Mouse (Mus musculus): ENCODE measurements around the gene Cirbp.
"Not testable (repeated sequence)": the region's sequence is repeated elsewhere in the genome, so short reads cannot be mapped to it uniquely, and the experiment has no call there.

The Cirbp gene

DNA sequence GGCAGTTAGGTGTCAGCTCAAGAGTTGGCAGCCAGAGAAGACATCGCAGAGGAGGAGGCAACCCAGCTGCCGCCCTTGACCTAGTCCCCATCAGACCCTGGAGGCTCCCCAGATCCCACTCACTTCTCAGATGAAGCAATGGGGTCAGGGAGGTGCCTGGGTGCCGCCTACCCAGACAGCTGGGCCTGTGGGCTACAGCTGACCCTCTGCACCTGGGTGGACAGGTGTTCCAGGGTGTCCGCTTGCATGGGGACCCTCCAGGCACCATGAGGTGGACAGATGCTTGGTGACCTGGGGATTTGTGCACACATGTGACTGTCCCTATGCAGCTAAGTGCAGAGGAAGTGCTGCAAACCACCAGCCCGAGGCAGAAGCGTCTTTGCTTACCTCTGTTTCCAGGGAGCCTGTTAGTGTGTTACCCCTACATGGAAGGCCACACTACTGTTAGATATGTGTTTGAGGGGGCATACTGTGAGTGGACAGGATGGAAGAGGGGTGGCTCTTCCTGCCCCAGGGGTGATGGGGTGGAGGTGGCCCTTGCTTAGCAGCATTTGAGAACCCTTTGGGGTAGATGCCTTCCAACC, 3.0 kb upstream of the Cirbp start:
- DNase-seq (ENCODE audit: low read depth, low spot score) = no peak

DNA sequence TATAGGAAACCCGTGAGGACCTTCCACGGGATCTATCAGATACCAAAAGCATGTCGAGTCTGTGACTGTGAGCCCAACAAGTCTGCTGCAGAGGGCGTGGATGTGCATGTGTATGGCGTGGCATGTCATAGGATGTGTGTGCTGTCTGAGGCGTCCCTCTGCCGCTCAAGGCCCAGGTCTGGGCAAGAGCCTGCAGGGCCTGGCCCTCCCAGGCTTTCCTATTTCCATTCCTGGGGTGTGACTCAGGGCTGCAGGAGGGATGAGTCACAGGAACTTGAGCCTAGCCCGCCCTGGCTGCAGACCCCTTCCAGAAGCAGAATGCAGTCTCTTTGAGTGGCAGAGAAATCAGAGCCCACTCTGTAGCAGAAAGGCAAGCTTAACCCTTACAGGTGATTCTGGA, 2.1 kb upstream of the Cirbp start:
- no peak for DNase-seq (ENCODE audit: low read depth, low spot score)

DNA sequence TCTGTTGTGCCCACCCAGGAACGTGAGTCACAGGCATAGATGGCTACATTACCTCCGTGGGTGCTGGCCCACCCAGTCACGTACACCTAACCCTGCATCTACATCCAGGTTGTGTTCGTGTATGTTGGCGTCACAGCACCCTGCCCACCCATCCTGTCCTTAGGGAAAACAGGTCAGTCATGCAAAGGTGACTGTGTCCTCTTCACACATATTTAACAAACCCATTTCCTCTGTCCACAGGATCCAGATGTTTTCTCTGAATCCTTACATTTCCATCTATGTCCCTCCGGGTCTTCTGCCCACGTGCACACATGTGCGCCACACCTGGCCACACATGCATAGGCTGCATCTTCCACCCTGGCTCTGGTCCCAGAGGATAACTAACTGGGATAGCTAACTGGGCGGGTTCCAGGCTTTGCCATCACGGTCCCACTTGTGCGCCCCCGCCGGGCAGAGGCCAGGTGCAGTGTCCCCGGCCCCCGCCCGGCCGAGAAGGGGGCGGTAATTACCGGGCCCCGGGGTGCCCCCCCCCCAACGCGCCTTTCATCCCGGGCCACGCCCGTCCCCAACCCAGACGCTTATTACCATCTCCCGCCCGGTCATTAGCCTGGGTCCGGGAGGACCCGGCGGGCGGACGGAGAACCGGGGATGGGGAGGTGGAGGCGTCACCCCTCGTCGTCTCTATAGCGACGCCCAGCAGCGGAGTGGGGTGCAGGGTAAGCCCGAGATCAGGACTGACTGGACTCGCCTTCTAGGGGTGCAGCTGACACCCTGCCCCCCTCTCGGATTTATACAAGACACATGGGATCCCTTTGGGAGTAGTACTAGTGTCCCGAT, 1.4 kb upstream of the Cirbp start:
- no peak for DNase-seq (ENCODE audit: low read depth, low spot score)

DNA sequence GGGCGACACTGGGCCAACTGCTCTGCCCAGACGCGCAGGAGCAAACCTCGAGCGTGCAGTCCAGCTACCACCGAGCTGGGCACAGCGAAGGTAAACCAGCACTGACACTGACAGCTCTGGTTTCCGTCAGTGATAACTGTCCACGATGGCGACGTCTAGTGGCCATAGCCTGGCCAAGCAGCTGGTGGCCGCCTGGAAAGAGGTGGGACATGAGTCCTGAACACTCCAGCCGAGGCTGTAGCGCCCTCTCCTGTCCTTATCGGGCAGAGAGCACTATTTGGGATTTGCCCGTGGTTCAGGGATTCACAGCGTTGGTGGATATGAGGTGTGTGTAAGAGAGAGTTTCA, 814 bp upstream of the Cirbp start:
- DNase-seq (ENCODE audit: low read depth, low spot score) = peak; percentile 93

DNA sequence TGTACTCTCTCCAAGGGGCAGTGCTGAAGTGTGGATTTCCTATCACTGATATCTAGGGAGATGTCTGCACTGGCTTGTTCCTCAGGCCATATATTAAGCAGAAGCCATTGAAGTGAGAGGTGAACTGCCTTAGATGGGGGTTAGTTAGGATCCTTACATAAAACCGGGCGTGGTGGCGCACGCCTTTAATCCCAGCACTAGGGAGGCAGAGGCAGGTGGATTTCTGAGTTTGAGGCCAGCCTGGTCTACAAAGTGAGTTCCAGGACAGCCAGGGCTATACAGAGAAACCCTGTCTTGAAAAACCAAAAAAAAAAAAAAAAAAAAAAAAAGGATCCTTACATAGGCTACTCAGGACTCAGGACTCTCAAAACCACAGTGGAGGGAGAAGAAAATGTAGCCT, 351 bp downstream of the Cirbp start:
- not testable (repeated sequence) for DNase-seq (ENCODE audit: low read depth, low spot score)

DNA sequence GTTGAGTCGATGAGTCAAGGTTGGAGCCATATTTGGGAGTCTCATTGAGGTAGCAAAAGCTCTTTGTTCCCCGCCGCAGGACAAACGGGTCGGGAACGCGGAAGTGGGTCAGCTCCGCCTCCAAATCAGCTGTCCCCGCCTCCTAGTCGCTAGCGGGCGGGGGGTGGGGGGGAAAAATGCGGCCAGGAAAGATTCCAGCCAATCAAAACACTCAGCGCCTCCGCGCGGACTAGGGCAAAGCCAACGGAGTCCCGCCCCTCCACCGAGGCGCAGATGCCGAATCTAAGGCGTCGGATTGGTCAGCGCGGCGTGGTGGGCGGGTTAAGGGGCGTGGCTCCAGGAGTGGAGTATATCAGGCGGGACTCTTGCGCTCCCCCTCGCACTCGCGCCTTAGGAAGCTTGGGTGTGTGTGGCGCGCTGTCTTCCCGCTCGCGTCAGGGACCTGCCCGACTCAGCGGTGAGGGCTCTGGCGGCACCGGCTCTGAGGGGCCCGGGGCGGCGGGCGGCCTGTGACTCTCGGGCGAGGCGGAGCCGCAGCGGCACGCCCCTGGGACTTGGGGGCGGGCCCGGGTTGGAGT, 1.8 kb downstream of the Cirbp start:
- peak; percentile 98 for DNase-seq (ENCODE audit: low read depth, low spot score)

DNA sequence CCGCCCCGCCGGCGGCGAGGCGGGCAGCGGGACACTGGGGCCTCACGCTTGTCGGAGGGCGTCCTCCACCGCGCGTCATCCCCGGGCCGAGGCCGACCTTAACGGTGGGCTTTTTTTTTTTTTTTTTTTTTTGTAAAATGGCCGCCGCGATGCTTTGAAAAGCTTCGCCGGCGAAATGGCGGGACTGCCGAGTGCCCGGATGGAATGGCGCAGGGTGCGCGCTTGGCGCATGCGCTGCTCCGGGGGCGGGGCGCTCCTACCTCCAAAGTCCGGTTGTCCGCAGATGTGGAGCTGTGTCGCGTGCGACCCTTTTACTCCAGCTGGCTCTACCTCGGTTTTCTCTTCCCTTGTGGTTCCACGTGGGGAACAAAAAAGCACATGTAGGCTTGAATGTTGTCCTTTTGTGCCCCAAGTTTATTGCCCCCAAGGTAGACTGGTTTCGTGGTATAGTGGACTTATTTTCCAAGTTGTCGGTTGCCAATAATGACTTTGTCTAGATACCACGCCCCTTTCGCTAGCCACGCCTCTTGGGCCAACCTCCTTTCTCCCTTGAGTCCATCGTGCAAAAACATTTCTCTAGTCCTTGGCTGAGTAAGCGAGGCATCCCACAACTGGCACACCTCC, 2.4 kb downstream of the Cirbp start:
- no peak for DNase-seq (ENCODE audit: low read depth, low spot score)

DNA sequence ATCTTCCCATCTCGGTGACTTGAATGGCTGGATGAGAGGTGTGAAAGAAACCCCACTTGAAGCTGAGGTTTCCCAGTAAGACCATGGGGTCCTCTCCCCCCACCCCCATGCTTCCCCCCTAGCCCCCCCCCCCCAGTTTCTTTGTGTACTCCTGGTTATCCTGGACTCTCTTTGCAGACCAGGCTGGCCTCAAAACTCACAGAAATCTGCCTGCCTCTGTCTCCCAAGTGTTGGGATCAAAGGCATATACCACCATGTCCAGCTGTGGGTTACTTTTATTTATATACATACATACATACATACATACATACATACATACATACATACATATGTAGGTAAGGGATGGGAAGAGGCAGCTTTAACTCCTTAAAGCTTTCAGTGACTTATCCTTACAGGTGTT, 3.3 kb downstream of the Cirbp start:
- no peak for DNase-seq (ENCODE audit: low read depth, low spot score)

DNA sequence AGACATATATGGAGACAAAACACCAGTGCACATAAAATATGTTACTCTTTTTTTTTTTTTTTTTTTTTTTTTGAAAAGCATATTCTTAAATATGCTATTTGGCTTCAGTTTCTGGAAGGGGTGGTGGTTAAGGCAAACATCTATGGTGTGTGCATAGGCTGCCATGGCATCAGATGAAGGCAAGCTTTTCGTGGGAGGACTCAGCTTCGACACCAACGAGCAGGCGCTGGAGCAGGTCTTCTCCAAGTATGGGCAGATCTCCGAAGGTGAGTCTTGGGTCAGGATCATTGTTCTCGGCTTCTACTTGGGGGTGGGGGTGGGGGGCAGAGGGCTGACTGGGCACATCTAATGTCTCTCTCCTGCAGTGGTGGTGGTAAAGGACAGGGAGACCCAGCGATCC, 3.9 kb downstream of the Cirbp start:
- no peak for DNase-seq (ENCODE audit: low read depth, low spot score)

DNA sequence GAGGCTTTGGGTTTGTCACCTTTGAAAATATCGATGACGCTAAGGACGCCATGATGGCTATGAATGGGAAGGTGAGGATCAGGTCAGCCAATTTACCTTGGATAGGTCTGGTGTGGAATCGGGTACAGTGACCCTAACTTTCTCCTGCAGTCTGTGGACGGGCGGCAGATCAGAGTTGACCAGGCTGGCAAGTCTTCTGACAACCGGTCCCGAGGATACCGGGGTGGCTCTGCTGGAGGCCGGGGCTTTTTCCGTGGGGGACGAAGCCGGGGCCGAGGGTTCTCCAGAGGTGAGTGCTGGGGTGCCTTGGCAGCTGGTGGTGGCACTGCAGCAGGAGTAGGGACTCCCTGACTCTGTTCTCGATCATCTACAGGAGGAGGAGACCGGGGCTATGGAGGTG, 4.3 kb downstream of the Cirbp start:
- no peak for DNase-seq (ENCODE audit: low read depth, low spot score)

DNA sequence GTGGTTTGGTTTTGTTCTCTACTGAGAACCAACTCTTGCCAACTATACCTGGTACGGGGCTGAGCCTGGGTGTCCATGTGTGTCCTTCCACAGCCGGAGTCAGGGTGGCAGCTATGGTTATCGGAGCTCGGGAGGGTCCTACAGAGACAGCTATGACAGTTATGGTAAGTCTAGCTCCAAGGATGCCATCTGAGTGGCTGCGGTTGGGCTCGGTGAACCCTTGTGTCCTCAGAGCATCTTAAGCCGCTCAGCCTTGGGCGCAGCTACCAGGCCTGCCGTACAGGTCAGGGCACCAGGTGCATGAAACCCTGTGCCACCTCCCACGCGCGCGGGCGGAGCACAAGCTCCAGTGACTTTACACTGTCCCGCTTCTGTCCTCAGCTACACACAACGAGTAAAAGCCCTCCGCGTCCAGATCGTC, 4.8 kb downstream of the Cirbp start:
- DNase-seq (ENCODE audit: low read depth, low spot score) = no peak

DNA sequence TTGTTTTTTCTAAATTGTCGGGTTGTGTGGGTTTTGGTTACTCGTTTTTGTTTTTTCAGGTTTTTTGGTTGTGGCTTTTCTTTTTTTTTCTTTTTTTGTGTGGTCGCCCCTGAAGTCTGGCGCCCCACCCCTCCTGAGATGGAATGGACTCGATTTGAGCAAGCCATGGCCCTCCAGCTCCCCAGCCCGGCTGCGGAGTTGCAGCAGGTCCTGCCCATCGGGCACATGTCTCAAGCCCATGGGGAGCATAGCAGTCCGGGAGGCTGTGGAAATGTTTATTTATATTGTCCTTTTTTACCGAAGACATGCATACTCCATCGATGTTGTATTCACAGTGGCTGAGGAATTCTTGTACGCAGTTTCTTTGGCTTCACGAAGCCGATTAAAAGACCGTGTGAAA, 5.5 kb downstream of the Cirbp start:
- no peak for DNase-seq (ENCODE audit: low read depth, low spot score)

DNA sequence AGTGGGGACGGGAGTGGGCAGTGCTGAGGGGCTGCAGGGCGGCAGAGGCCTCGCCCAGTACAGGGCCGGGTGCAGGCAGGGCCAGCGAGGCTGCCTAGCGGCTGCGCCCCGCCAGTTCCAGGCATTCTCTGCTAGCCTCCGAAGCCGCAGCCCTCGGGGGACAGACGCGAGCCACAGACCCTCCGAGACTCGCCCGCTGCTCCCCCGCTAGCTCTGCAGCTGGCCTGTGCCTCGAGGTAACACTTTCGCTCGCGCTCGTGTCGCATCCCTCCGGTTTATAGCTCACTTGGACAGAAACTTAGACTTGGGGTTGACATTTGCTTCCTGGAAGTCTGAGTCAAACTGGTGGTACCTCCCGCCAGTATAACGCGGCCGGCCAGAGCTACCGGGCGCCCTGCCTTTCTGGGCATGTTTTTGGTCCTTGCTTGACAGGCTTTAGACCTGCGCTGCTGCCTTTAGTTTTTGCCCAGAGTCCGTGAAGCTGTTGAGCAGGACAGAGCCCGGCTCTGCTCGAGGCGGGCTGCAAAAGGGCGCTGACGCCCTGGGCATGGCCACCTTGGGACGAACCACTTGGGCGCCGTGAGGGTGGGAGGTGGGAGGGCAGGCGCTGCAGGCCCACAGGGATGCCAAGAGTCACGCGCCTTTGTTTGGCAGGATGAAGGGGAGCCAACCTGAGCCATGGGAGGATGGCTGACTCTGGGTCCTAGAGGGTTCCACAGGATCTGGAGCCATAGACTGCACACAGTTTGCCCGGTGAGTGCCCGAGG, 6.2 kb downstream of the Cirbp start:
- DNase-seq (ENCODE audit: low read depth, low spot score) = no peak

DNA sequence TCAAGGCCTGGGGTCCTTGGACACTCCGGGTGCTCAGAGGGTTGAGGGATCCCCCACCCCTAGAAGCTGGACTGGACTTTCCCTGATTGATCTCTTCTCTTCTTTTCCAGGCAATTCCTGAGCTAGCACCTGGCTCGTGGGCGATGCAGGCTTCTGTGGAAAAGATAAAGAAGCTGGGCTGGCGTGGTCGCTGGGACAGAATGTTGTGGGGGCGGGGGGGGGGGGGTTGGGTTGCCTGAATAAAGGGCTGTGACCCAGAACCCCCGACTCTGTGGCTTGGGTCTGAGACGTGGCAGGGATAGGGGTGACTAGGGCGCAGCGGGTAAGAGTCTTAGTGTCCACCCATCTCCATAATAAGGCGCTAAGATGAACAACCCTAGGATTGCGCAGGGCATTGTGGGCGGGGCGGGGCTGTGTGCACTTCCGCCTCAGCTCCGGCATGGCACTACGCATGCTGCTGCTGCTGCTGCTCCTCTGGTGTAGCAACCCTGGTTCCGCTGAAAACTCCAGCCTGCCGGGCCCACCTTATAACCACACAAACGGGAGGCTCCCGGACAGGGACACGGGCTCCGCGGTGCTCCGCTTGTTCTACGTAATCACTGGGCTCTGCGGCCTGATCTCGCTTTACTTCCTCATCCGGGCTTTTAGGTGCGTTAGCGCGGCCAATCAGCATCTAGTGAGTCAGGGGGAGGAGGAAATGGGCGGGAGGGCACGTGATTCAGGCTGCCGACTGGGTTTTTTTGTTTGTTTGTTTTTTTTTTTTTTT, 6.9 kb downstream of the Cirbp start, which contains the start of gene 1600002K03Rik:
Gene 1600002K03Rik, plus strand, starts transcription at position 418 of the 766 bp plus-strand sequence.
- peak; percentile 90 for DNase-seq (ENCODE audit: low read depth, low spot score)

DNA sequence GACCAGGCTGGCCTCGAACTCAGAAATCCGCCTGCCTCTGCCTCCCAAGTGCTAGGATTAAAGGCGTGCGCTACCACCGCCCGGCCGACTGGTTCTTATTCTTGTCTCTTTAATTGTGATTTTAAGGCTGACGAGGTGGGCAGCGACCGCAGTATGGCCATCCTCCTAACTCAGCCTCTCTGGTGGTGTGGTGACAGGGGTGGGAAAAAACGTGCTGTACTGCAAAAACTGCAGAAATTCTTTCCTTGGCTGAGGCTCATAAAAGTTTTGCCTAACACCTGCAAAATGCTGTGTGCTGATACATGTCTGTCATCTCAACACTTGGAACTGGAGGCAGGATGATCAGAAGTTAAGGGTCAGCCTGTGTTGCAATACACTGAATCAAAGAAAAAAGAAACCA, 7.6 kb downstream of the Cirbp start:
- no peak for DNase-seq (ENCODE audit: low read depth, low spot score)

DNA sequence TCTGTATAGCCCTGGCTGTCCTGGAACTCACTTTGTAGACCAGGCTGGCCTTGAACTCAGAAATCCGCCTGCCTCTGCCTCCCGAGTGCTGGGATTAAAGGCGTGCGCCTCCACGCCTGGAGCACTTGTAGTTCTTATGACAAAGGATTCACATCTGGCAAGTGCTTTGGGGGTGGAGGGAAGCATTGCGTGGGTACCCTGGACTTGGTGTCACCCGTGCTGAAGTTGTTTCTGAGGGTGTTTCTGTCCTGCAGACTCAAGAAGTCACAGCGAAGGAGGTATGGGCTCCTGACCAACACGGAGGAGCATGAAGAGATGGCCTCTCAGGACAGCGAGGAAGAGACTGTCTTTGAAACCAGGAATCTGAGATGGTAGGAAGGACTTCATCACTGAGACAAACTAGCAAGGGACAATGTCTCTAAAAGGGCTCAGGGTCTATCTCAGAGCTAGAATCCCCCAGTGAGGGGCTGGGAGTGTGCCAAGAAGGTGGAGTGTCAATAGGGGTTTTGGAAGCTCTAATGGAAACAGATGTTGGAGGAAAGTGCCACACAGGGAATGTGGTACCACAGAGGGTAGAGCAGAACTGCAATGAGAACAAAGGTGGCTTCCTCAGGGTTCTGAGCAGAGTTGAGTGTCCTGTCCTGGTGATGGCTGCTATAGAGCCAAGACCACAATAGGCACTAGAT, 8.3 kb downstream of the Cirbp start:
- DNase-seq (ENCODE audit: low read depth, low spot score) = no peak

DNA sequence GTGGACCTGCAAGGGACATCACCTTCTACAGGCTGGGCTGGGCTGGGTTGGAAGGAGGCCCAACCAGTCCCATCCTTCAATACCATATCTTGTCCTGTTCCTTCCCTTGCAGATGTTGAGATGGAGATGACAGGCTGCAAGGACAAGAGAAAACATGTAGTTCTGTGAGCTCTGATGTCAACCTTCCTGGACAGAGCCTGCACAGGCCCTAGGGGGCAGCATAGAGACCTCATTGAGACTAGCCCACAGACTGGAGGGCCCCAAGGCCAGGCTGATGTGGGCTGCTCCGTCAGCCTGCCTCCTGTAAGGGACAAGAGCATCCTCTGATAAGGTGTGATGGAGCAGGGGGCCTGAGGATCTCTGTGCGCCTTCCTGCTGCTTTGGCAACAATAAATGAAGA, 8.9 kb downstream of the Cirbp start:
- DNase-seq (ENCODE audit: low read depth, low spot score) = no peak

DNA sequence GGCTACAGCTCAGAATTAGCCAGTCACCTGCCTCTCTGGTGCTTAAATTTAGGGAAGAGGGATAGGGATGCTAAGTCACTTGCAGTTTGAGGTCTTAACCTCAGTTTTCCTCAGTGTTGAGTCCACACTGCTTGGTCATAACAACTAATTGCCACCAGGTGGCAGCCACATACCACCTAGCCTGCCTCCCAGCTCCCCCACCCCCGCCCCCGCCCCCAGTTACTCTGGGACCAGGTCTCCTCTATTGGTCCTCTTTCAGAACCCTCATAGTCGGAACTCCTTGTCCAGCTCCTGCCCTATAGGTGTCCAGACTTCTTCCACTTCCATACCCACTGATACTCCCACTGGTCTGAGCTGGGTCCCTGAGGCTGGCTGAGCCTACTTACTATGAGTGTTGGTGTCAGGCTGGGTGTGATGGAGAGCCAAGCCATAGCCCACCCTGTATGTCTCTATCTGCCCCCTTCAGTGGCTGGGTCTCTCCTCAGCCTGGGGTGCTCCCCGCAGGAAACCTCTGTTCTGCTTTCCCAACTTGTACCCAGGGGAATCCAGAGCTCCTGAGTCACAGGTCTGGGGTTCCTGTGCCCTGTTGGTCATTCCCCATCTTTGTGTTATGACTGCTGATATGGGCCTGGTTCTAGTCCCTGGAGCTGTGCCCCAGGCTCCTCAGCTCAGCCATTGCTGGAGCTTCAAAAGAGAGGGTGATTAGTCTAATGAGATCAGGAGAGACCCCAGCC, 9.9 kb downstream of the Cirbp start:
- no peak for DNase-seq (ENCODE audit: low read depth, low spot score)

DNA sequence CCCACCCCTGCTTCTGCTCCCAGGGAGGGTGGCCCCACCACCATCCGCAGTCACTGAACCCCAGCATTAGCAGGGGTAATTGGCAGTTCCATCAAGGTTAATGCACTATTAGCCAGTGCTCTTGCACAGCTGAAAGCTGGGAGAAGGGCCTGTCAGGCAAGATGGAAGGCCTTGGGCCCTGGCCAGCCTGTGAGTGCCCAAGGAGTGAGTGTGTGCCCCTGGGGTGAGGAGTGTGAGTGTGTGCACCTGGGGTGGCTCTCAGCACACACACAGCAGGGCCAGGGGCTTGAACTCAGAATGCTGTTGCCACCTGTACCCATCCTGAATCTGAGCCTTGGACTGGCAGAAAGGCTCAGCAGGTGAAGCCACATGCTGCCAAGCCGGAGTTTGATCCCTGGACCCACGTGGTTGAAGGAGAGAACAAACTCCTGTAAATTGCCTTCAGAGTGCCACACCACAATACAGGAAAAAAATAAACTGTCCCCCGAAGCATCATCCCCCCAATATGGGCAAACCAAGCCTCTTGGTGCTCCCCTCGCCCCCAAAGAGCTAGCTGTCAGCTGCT, 10.6 kb downstream of the Cirbp start:
- no peak for DNase-seq (ENCODE audit: low read depth, low spot score)

Data from telencephalon, adult 2 months (tissue).